Mouse (Mus musculus): ENCODE measurements at regions not wholly inside any gene's neighbourhood (a gene's known extent, or its start where the extent isn't known, plus 50 kb on each side); places are given as distances from the start of the nearest gene placed in this dataset.

DNA sequence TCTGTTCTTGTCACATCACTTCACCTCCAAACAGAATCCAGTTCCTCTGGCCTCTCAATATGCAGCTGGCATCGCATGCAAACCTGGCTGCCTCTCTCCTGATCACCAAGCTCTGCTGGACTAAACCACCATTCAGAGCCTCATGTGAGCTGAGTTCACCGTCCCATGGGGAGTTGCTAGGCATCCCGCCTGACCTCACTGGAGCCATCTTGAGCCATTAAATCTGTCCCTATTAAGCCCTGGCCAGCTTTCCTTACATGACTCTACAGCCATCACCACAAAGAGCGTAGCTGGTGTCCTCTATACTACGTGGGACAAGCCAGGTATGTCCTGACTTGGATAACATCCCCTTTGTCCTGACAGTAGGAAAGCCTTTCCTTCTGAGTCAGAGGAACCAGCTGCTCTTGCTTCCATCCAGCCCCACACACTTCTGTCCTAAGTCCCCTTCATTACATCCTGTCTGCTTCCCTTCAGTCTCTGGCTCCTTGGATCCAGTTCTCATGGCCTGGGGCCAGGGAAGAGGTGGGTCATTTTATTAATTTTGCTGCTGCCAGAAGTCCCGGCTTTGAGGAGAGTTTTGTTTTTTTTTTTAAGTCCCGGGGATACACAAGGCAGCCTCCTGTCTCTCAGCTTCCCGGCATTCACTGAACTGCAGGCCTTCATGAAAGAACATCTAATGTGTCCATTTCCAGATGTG is 468.5 kb upstream of the Jarid2 start:
- ATAC-seq (ENCODE audit: low FRiP score, low TSS enrichment): no peak
- Histone ChIP-seq H3K27me3 (ENCODE audit: insufficient read depth, low read length) (no peaks in the 10 kb centered on the region; the same call in 1 of the 2 replicates), H3K4me3 (ENCODE audit: low read length) (no peak overlapping the region), H3K4me1 (ENCODE audit: insufficient read depth, low read length) (peaks cover 7% of the 10 kb centered on the region), H3K9me3 (ENCODE audit: low read length) (peaks cover 5% of the 10 kb centered on the region; the same call in 1 of the 2 replicates), H3K9ac (replicated peaks; ENCODE audit: low read length) (no peak overlapping the region), H3K27ac (ENCODE audit: low read length) (no peak overlapping the region), H3K36me3 (ENCODE audit: insufficient read depth, low read length) (no peaks in the 10 kb centered on the region), H3K4me2 (replicated peaks; ENCODE audit: low read depth, low read length) (no peak overlapping the region)
- 63% methylated on average over 8 of the region's 8 CpGs for WGBS

DNA sequence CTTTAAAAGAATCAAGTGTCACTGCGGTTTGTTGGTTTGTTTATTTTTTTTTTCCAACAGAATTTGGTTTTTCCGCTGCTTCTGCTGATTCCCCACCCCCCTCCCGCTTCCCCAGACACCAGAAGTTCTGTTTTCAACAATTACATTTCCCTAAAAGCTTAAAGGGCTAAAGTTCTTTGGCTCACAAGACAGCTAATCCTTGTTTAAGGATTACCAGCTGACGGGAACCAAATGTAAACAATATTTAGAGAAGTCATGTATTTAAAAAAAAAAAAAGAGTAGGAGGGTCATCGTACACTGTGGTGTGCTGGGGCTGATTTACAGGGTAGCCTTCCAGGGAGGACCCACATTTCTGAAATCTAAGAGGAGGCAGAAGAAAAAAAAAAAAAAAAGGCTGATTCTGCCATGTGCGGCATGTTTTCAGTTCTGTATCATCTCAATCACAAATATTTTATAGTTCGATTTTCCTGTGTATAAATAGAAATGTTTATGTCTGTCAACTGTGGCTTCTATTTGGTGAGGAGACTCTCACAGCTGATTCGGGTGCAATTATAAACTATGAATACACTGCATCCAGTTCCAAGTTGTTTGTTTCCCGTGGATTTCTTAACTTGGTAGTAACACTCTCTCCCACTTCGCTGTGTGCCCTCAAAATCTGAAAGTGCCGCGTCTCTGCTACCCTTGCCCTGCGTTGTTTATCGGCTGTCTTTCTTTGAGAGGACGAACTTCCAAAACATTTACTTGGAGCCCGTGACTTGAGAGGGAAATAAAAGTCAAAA is 456.3 kb upstream of the Jarid2 start:
- Histone ChIP-seq H3K27ac (ENCODE audit: low read length) (no peak overlapping the region), H3K4me1 (ENCODE audit: insufficient read depth, low read length) (no peaks in the 10 kb centered on the region), H3K9ac (replicated peaks; ENCODE audit: low read length) (0 out of 2 replicates have a peak overlapping the region, but pooled peaks have one; percentile 12), H3K9me3 (ENCODE audit: low read length) (no peaks in the 10 kb centered on the region), H3K27me3 (ENCODE audit: insufficient read depth, low read length) (no peaks in the 10 kb centered on the region), H3K36me3 (ENCODE audit: insufficient read depth, low read length) (no peaks in the 10 kb centered on the region), H3K4me3 (ENCODE audit: low read length) (no peak overlapping the region), H3K4me2 (replicated peaks; ENCODE audit: low read depth, low read length) (no peak overlapping the region)
- ATAC-seq (ENCODE audit: low FRiP score, low TSS enrichment): no peak
- 59% methylated on average over 16 of the region's 16 CpGs for WGBS

DNA sequence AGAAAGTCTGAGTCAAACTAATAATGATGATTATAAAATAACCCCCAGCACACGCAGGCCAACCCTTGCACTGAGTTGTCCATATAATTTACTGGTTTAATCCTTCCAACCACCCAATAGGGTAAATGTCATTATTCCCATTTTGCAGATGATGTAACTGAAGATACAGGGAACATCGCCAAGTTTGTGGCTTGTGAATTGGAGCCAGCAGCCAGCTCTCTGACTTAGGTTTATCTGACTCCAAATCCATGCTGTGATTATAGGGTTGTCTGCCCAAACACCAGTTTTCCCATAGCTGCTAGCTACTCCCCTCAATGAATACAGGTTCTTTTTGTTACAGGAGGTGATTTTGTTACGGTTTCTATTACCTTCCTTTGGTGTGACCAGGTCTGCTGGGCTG is 451.3 kb upstream of the Jarid2 start:
- Histone ChIP-seq H3K4me1 (ENCODE audit: insufficient read depth, low read length) (peaks cover 8% of the 10 kb centered on the region; the same call in 1 of the 2 replicates), H3K4me2 (replicated peaks; ENCODE audit: low read depth, low read length) (no peak overlapping the region), H3K4me3 (ENCODE audit: low read length) (no peak overlapping the region), H3K27ac (ENCODE audit: low read length) (no peak overlapping the region), H3K9me3 (ENCODE audit: low read length) (no peaks in the 10 kb centered on the region), H3K27me3 (ENCODE audit: insufficient read depth, low read length) (no peaks in the 10 kb centered on the region), H3K36me3 (ENCODE audit: insufficient read depth, low read length) (no peaks in the 10 kb centered on the region), H3K9ac (replicated peaks; ENCODE audit: low read length) (no peak overlapping the region)
- no peak for ATAC-seq (ENCODE audit: low FRiP score, low TSS enrichment)
- WGBS: 91% methylated on average over 3 of the region's 3 CpGs

DNA sequence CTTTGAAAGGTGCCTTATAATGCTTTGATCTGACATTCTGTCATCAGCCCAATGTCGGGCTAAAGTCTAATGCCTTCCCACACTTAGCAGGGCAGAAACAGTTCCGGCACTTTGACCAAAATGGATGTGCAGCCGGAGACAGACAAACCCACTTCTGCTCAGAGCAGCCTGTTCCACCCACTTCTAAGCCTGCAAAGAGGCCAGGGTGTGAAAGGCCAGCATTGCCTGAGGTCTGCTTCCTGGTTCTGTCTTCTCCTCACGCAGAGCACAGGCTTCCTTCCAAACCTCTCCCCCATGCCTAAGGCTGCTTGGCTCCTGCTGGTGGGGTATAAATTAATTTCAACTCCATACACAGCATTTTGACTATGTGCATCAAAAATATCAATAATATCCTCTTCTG is 450.2 kb upstream of the Jarid2 start:
- H3K27me3 ChIP-seq (ENCODE audit: insufficient read depth, low read length): no peaks in the 10 kb centered on the region
- H3K9ac ChIP-seq (replicated peaks; ENCODE audit: low read length): no peak overlapping the region
- no peaks in the 10 kb centered on the region for H3K36me3 ChIP-seq (ENCODE audit: insufficient read depth, low read length)
- H3K4me2 ChIP-seq (replicated peaks; ENCODE audit: low read depth, low read length): no peak overlapping the region
- H3K4me3 ChIP-seq (ENCODE audit: low read length): no peak overlapping the region
- no peak overlapping the region for H3K27ac ChIP-seq (ENCODE audit: low read length)
- WGBS: 32% methylated on average over 4 of the region's 4 CpGs
- H3K4me1 ChIP-seq (ENCODE audit: insufficient read depth, low read length): peaks cover 8% of the 10 kb centered on the region; the same call in 1 of the 2 replicates
- no peak for ATAC-seq (ENCODE audit: low FRiP score, low TSS enrichment)
- no peaks in the 10 kb centered on the region for H3K9me3 ChIP-seq (ENCODE audit: low read length)

GRCm38 (mm10) chr13:44280296-44280695 is 449.0 kb upstream of the Jarid2 start:
- Histone ChIP-seq H3K36me3 (ENCODE audit: insufficient read depth, low read length) (no peaks in the 10 kb centered on the region), H3K9me3 (ENCODE audit: low read length) (no peaks in the 10 kb centered on the region), H3K4me2 (replicated peaks; ENCODE audit: low read depth, low read length) (no peak overlapping the region), H3K4me1 (ENCODE audit: insufficient read depth, low read length) (peaks cover 8% of the 10 kb centered on the region; the same call in 1 of the 2 replicates), H3K27ac (ENCODE audit: low read length) (no peak overlapping the region), H3K4me3 (ENCODE audit: low read length) (no peak overlapping the region), H3K9ac (replicated peaks; ENCODE audit: low read length) (no peak overlapping the region), H3K27me3 (ENCODE audit: insufficient read depth, low read length) (no peaks in the 10 kb centered on the region)
- ATAC-seq (ENCODE audit: low FRiP score, low TSS enrichment): no peak
- WGBS: 96% methylated on average over 8 of the region's 8 CpGs

DNA sequence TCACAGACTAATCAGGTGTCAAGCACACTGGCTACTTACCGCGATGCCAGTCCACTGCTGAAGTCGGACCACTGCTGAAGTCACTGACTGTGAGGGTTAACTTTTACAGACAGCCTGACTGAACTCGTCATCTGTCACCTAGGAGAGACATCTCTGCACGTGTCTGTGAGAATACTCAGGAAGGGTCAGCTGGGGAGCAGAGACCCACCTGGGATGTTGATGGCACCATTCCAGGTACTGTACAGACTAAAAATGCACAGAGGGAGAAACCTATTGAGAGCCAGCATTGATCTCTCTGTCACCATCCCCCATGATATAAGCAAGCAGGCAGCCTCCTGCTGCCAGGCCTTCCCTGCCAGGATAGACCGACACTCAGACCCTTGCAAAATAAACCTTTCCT is 447.5 kb upstream of the Jarid2 start:
- Histone ChIP-seq H3K9me3 (ENCODE audit: low read length) (0 out of 2 replicates have a peak, but pooled peaks cover 4% of the 10 kb centered on the region), H3K27me3 (ENCODE audit: insufficient read depth, low read length) (no peaks in the 10 kb centered on the region), H3K4me2 (replicated peaks; ENCODE audit: low read depth, low read length) (no peak overlapping the region), H3K4me3 (ENCODE audit: low read length) (no peak overlapping the region), H3K27ac (ENCODE audit: low read length) (no peak overlapping the region), H3K4me1 (ENCODE audit: insufficient read depth, low read length) (peaks cover 8% of the 10 kb centered on the region; the same call in 1 of the 2 replicates), H3K36me3 (ENCODE audit: insufficient read depth, low read length) (no peaks in the 10 kb centered on the region), H3K9ac (replicated peaks; ENCODE audit: low read length) (no peak overlapping the region)
- WGBS: 67% methylated on average over 6 of the region's 6 CpGs
- no peak for ATAC-seq (ENCODE audit: low FRiP score, low TSS enrichment)

- H3K9me3 ChIP-seq (ENCODE audit: low read length): 0 out of 2 replicates have a peak, but pooled peaks cover 4% of the 10 kb centered on the region
- no peak for ATAC-seq (ENCODE audit: low FRiP score, low TSS enrichment)
- H3K9ac ChIP-seq (replicated peaks; ENCODE audit: low read length): no peak overlapping the region
- H3K36me3 ChIP-seq (ENCODE audit: insufficient read depth, low read length): no peaks in the 10 kb centered on the region
- 67% methylated on average over 9 of the region's 9 CpGs for WGBS
- H3K4me2 ChIP-seq (replicated peaks; ENCODE audit: low read depth, low read length): no peak overlapping the region
- H3K4me3 ChIP-seq (ENCODE audit: low read length): no peak overlapping the region
- no peak overlapping the region for H3K27ac ChIP-seq (ENCODE audit: low read length)
- H3K27me3 ChIP-seq (ENCODE audit: insufficient read depth, low read length): no peaks in the 10 kb centered on the region
- peaks cover 8% of the 10 kb centered on the region; the same call in 1 of the 2 replicates for H3K4me1 ChIP-seq (ENCODE audit: insufficient read depth, low read length)
Observed at GRCm38 (mm10) chr13:44282306-44282705, 447.0 kb upstream of the Jarid2 start.

- no peak overlapping the region for H3K4me2 ChIP-seq (replicated peaks; ENCODE audit: low read depth, low read length)
- WGBS: 65% methylated on average over 16 of the region's 16 CpGs
- H3K27me3 ChIP-seq (ENCODE audit: insufficient read depth, low read length): no peaks in the 10 kb centered on the region
- H3K9ac ChIP-seq (replicated peaks; ENCODE audit: low read length): no peak overlapping the region
- H3K27ac ChIP-seq (ENCODE audit: low read length): no peak overlapping the region
- no peaks in the 10 kb centered on the region for H3K36me3 ChIP-seq (ENCODE audit: insufficient read depth, low read length)
- H3K4me3 ChIP-seq (ENCODE audit: low read length): no peak overlapping the region
- ATAC-seq (ENCODE audit: low FRiP score, low TSS enrichment): no peak
- H3K9me3 ChIP-seq (ENCODE audit: low read length): 0 out of 2 replicates have a peak, but pooled peaks cover 4% of the 10 kb centered on the region
- peaks cover 8% of the 10 kb centered on the region; the same call in 1 of the 2 replicates for H3K4me1 ChIP-seq (ENCODE audit: insufficient read depth, low read length)
Observed at GRCm38 (mm10) chr13:44282731-44283571, 446.3 kb upstream of the Jarid2 start.

DNA sequence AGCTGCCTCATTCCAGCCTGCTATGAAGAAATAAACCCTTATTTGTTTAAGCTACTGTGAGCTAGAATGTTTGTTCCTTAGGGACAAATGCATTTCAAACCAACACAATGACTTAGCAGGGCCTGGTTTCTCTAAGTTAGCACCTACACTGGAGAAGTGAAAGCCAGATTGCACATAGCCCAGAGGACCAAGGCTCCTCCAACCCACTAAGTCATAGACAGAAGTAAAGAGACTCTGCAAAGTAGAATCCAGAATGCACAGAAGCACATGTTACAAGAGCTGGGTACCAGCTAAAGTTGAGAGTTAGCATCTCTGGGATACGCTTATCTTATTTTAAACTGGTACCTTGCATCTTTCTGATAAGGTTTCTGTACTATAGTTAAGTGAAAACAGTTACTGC is 443.4 kb upstream of the Jarid2 start:
- Histone ChIP-seq H3K36me3 (ENCODE audit: insufficient read depth, low read length) (no peaks in the 10 kb centered on the region), H3K4me2 (replicated peaks; ENCODE audit: low read depth, low read length) (no peak overlapping the region), H3K27ac (ENCODE audit: low read length) (no peak overlapping the region), H3K4me3 (ENCODE audit: low read length) (no peak overlapping the region), H3K27me3 (ENCODE audit: insufficient read depth, low read length) (no peaks in the 10 kb centered on the region), H3K4me1 (ENCODE audit: insufficient read depth, low read length) (no peaks in the 10 kb centered on the region), H3K9ac (replicated peaks; ENCODE audit: low read length) (no peak overlapping the region), H3K9me3 (ENCODE audit: low read length) (peaks cover 11% of the 10 kb centered on the region)
- ATAC-seq (ENCODE audit: low FRiP score, low TSS enrichment): no peak
- 100% methylated on average over 1 of the region's 1 CpGs for WGBS

All from kidney, embryonic 16.5 days (tissue).